Mouse (Mus musculus) embryonic facial prominence, embryonic 15.5 days (tissue): ENCODE data around the gene Arhgap45. TPM values are rescaled to one million over a fixed set of nuclear protein-coding genes. Genes with fewer than 3 reads are reported as not detected.

Source experiments
- ATAC-seq: fragments of 200-750 bp; cut with Nextera tagmentation; 2 replicates; pipeline ENCODE4 v1.8.0; 2017; ENCODE audit warnings: low read depth, moderate TSS enrichment; ENCODE audit not compliant: insufficient number of reproducible peaks, low FRiP score, low TSS enrichment
- H3K27ac ChIP-seq: fragments of 300-500 bp; sonication (generic); replicated peaks from 2 replicates; pipeline ENCODE4 v1.5.1; 2015; ENCODE audit warnings: mild to moderate bottlenecking, inconsistent platforms
- H3K27me3 ChIP-seq: fragments of 300-500 bp; sonication (generic); 2 replicates; pipeline ENCODE4 v1.6.1; 2015; ENCODE audit warnings: inconsistent platforms
- H3K36me3 ChIP-seq: fragments of 300-500 bp; sonication (generic); 2 replicates; pipeline ENCODE4 v1.6.1; 2015; ENCODE audit warnings: mild to moderate bottlenecking, inconsistent platforms
- H3K4me1 ChIP-seq: fragments of 300-500 bp; sonication (generic); 2 replicates; pipeline ENCODE4 v1.6.1; 2015; ENCODE audit warnings: inconsistent platforms
- H3K4me2 ChIP-seq: fragments of 300-500 bp; sonication (generic); replicated peaks from 2 replicates; pipeline ENCODE4 v1.6.1; 2015; ENCODE audit warnings: mild to moderate bottlenecking, inconsistent platforms
- H3K4me3 ChIP-seq: fragments of 300-500 bp; sonication (generic); replicated peaks from 2 replicates; pipeline ENCODE4 v1.5.1; 2015; ENCODE audit warnings: mild to moderate bottlenecking, inconsistent platforms
- H3K9ac ChIP-seq: fragments of 300-500 bp; sonication (generic); 2 replicates; pipeline ENCODE4 v1.6.1; 2015; ENCODE audit warnings: inconsistent platforms
- H3K9me3 ChIP-seq: fragments of 300-500 bp; sonication (generic); replicated peaks from 2 replicates; pipeline ENCODE4 v1.6.1; 2016; ENCODE audit warnings: inconsistent platforms
- WGBS: fragments of 180-500 bp; shearing (Covaris S2); methylation state at CpG from one replicate; pipeline ENCODE4 v1.1.7; 2015; 5-methylcytosine and 5-hydroxymethylcytosine counted together
- polyA plus RNA-seq: library from polyadenylated mRNA; unstranded; fragments of >200 nt; fragmentation: Nextera tagmentation; extraction: Ambion mirVana; gene quantifications from 2 replicates; pipeline ENCODE4 v1.2.1, GENCODE M21; 2015

Gene Arhgap45
- polyA plus RNA-seq, 1 experiment from 2014 or later, result 6.2 TPM

DNA sequence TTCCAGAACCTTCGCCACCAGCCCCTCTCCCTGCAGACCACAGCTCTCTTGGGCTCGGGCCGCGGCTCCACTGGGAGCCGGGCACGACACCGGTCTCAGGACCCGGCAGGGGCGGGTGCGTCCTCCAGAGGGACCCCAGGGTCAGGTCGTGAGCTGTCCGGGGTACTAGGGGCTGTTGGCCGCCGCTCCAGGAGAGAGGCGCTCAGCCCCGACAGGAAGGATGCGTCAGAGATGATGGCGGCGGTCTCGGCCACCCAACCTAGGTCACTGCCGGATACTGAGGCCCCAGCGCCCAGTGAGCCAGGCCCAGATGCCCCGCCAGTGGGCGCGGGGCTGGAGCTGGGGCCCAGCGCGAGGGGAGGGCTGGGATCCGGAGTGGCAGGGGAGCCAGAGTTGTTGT lies 39.1 kb upstream of the Arhgap45 start:
- Histone ChIP-seq H3K4me2 (no peak overlapping the region), H3K9ac (no peak overlapping the region), H3K4me3 (no peak overlapping the region), H3K36me3 (peaks cover 56% of the 10 kb centered on the region), H3K27ac (no peak overlapping the region), H3K4me1 (peaks cover 18% of the 10 kb centered on the region), H3K9me3 (0 out of 2 replicates have a peak, but pooled peaks cover 5% of the 10 kb centered on the region), H3K27me3 (no peaks in the 10 kb centered on the region)
- ATAC-seq, result no peak
- WGBS, result 87% methylated on average over 28 of the region's 28 CpGs

DNA sequence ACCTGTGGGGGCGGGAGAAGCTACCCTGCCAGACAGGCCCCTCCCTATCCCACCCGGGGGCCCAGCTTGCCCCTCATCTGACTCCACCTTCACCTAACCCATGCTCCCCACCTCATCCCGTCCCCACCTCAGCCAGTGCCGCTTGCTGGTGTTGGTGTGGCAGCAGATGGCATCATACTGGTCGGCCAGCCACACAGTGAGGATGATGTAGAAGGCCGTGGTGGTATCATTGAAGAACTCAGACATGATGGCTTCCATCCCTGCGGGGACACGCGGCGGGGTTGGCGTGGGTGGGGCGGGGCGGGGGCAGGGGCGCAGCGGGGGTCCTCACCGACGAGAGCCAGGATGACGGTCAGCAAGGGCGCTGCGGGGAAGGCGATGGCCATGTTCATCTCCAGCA lies 38.4 kb upstream of the Arhgap45 start:
- 97% methylated on average over 21 of the region's 21 CpGs for whole genome bisulfite sequencing

DNA sequence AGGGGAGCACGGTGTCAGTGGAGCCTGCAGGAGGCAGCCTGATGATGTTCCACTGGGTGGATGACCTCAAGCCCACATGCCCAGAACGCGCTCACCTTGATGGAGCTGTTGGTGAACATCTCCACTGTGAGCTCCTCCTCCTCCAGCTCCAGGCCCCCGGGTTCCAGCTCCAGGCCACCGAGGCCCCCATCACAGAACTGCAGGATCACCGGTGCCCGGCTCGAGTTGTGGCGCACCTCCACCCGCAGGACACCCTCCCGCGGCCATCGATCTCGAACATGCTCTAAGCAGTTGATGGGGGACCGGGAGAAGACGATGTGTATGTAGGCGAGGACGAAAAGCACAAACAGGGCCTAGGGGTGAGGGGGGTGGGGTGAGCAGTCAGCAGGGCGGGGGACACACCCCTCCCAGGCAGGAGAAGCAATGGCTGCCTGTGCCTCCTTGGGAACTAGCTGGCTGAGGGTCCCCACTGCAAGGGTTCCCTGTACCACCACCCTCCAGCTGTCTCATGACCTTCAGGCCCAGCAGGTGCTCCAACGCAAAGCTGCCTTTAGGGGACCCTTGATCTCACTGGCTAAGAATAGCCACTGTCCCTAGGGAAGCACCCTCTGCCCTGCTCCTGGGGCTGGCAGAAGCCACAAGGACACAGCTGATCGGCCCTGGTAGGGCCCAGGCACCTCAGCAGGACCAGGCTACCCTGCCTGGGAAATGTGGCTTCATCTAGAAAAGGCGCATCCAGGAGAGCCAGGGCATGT lies 36.9 kb upstream of the Arhgap45 start:
- H3K36me3 ChIP-seq, result peaks cover 49% of the 10 kb centered on the region
- no peak for ATAC-seq
- H3K9ac ChIP-seq, result no peak overlapping the region
- H3K4me1 ChIP-seq, result peaks cover 32% of the 10 kb centered on the region
- no peak overlapping the region for H3K27ac ChIP-seq
- 0 out of 2 replicates have a peak, but pooled peaks cover 5% of the 10 kb centered on the region for H3K9me3 ChIP-seq
- WGBS, result 91% methylated on average over 22 of the region's 22 CpGs
- H3K4me3 ChIP-seq, result no peak overlapping the region
- H3K27me3 ChIP-seq, result no peaks in the 10 kb centered on the region
- H3K4me2 ChIP-seq, result no peak overlapping the region

More for the DNA sequence above, 38.4 kb upstream of the Arhgap45 start:
- no peak overlapping the region for H3K4me2 ChIP-seq
- no peak for ATAC-seq
- no peak overlapping the region for H3K9ac ChIP-seq
- peaks cover 56% of the 10 kb centered on the region for H3K36me3 ChIP-seq
- no peaks in the 10 kb centered on the region for H3K27me3 ChIP-seq
- no peak overlapping the region for H3K4me3 ChIP-seq
- 0 out of 2 replicates have a peak, but pooled peaks cover 5% of the 10 kb centered on the region for H3K9me3 ChIP-seq
- peaks cover 25% of the 10 kb centered on the region for H3K4me1 ChIP-seq
- no peak overlapping the region for H3K27ac ChIP-seq

DNA sequence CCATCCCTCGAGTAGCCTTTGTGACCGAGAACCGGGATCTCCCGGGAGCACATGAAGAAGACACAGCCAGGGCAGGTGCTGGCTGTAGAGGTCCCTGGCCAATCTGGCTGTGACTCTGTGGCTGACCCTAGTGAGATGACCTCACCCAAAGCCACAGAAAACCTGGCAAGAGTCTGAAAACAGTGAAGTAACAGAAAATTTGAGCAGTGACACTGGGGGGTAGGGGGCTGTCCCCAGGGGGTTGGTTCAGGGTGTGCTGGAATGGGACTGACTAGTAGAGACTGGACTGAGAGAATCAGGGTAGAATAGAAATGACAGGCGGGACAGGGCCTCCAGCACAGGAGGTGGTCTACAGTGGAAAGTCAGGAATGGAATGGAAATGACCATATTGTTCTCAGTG lies 33.2 kb upstream of the Arhgap45 start:
- Histone ChIP-seq H3K4me3 (peak overlapping the region; percentile 78), H3K27me3 (no peaks in the 10 kb centered on the region), H3K9me3 (no peaks in the 10 kb centered on the region), H3K27ac (peak overlapping the region; percentile 99), H3K9ac (peak overlapping the region; percentile 85), H3K4me1 (peaks cover 58% of the 10 kb centered on the region), H3K36me3 (peaks cover 15% of the 10 kb centered on the region), H3K4me2 (peak overlapping the region; percentile 93)
- 71% methylated on average over 5 of the region's 5 CpGs for WGBS
- ATAC-seq, result no peak

DNA sequence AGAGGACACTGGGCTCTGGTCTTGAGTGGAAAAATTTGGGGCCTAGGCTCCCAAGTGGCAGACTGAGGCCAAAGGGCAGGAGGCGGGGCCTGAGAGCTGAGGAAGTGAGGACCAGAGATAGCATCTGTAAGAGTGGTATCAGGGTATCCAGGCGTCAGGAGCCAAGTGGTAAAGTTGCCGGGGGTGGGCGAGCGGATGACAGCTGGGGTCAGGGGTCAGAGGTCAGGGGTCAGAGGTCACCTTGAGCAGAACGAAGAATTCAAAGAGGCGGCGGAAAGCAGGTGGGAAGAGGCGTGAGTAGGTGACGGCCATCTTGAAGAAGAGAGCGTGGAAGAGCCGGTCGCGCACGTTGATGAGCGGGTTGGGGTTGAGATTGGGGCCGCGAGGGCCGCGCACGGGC lies 32.8 kb upstream of the Arhgap45 start:
- peaks cover 10% of the 10 kb centered on the region for H3K36me3 ChIP-seq
- H3K4me3 ChIP-seq, result peak overlapping the region; percentile 78
- ATAC-seq, result no peak
- no peaks in the 10 kb centered on the region for H3K27me3 ChIP-seq
- H3K9me3 ChIP-seq, result no peaks in the 10 kb centered on the region
- H3K27ac ChIP-seq, result peak overlapping the region; percentile 99
- WGBS, result 2% methylated on average over 21 of the region's 21 CpGs
- H3K4me2 ChIP-seq, result peak overlapping the region; percentile 93
- peaks cover 58% of the 10 kb centered on the region for H3K4me1 ChIP-seq
- H3K9ac ChIP-seq, result peak overlapping the region; percentile 85

DNA sequence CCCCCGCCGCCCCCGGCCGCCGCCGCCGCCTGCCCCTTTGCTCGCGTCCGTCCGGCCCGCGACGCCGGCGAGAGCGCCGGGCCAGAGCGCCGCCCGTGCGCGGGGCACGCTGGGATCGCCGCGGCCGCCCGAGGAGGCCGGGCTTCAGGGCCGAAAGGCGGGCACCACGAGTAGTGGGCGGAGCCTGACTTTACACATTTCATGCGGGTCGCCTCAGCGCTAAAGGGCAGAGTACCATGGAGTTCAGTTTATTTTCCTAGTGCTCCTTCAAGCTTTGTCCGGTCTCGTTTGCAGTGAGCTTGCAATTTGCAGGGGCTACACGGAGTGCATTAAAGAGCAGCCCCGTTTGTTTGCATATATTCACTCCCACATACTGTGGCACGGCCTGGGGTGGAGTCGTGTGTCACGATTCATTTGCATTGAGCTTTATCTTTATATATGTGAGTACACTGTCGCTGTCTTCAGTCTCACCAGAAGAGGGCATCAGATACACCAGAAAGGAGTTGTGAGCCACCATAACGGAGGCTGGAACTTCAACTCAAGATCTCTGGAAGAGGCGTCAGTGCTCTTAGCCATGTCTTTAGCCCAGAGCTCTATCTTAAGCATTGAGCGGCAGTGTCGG lies 32.1 kb upstream of the Arhgap45 start, which contains the start of gene Tmem259:
Tmem259 (minus strand) TSS at position 136 of the 622 bp plus-strand sequence.
- WGBS, result under 1% methylated on average over 48 of the region's 49 CpGs
- H3K9me3 ChIP-seq, result no peaks in the 10 kb centered on the region
- peak within 1 kb of the TSS; percentile 93 for H3K4me2 ChIP-seq
- peak within 1 kb of the TSS; percentile 85 for H3K9ac ChIP-seq
- H3K4me3 ChIP-seq, result peak within 1 kb of the TSS; percentile 78
- H3K27me3 ChIP-seq, result no peaks in the 10 kb centered on the region
- H3K36me3 ChIP-seq, result peaks cover 5% of the 10 kb centered on the region; the same call in 1 of the 2 replicates
- H3K27ac ChIP-seq, result peak within 1 kb of the TSS; percentile 99
- ATAC-seq, result peak; percentile 75
- peaks cover 65% of the 10 kb centered on the region for H3K4me1 ChIP-seq

DNA sequence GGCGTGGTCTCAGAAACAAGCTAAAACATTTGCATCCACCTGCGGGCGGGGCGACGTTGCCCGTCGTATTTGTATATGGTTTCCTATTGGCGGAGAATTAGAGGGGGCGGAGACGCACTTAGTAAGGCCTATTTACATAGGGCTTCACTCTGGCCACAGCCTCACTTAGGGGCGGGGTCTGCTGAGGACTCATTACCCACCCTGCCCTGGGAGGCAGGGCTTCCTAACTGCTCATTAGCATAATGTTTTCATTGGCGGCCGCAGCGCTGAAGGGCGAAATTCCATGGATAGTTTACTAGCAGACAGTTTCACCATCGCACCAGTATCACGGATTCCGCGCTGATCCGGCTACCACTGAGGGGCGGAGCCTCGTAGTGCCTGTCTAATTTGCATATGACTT lies 31.6 kb upstream of the Arhgap45 start:
- Histone ChIP-seq H3K36me3 (peaks cover 5% of the 10 kb centered on the region; the same call in 1 of the 2 replicates), H3K27ac (peak overlapping the region; percentile 99), H3K9ac (peak overlapping the region; percentile 45), H3K4me2 (peak overlapping the region; percentile 93), H3K4me3 (peak overlapping the region; percentile 78), H3K27me3 (no peaks in the 10 kb centered on the region), H3K9me3 (no peaks in the 10 kb centered on the region), H3K4me1 (peaks cover 68% of the 10 kb centered on the region)
- peak; percentile 94 for ATAC-seq
- under 1% methylated on average over 22 of the region's 22 CpGs for WGBS

DNA sequence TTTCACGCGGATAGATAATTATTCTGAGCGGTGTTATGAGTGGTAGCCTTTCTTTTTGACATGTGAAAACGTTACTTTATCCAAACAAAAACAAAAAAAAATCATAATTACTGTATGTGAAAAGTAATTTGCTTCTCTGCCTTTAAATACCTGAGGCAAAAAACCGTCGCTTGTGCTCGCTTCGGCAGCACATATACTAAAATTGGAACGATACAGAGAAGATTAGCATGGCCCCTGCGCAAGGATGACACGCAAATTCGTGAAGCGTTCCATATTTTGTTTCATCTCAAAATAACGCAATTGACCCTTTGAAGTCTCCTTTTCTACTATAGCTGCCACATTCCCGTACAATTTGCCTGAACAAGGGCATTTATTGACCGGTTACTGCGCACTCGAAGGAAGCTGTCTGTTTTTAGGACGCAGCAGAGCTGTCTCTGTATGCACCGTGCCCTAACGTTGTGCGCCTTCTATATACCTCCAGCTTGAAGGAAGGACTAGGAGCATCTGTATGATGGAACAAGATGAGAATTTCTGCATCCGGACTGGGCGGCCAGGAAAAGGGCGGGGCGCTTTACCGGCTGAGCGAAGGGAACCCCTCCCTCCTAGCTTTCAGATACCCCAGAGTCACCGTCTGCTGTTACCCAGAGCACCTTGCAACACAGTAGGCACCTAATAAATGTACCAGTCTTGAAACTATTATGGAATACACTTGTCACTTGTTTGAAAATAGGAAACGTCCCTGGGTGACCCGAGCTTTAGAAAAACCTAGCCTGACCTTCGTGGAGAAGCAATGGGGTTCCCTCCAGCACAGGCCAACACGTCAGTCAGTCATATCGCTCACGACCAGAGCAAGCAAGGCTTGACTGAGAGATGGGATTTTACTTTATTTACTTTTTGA lies 30.9 kb upstream of the Arhgap45 start:
- H3K4me1 ChIP-seq, result peaks cover 69% of the 10 kb centered on the region
- WGBS, result 3% methylated on average over 35 of the region's 35 CpGs
- ATAC-seq, result no peak

DNA sequence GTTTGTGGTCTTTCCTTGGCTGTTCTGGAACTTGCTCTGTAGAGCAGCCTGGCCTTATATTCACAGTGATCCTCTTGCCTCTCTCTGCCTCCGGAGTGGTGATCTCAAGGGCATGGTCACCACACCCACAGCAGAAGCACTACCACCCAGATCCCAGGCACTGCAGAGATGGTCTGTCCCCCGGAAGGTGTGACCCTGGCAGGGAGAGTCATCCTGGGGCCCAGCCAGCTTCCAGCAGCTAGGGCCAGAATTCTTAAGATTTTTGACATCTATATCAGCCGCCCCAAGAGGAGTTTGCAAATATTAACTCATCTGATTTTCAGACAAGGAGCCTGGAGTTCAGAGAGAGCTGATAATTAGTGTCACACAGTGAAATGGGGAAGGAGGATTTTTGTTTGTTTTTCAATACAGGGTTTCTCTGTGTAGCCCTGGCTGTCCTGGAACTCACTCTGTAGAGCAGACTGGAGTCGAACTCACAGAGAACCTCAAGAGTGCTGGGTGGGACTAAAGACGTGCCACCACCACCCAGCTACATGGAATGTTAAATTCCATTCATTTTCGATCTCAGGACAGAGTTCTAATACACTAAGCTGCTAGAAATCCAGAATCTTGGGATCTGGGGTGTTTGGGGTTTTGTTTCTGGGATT lies 30.1 kb upstream of the Arhgap45 start:
- Histone ChIP-seq H3K4me2 (peak overlapping the region; percentile 93), H3K4me1 (peaks cover 69% of the 10 kb centered on the region), H3K36me3 (peaks cover 7% of the 10 kb centered on the region), H3K9ac (no peak overlapping the region; the same call in 1 of the 2 replicates), H3K27me3 (no peaks in the 10 kb centered on the region), H3K9me3 (no peaks in the 10 kb centered on the region), H3K27ac (peak overlapping the region; percentile 99), H3K4me3 (peak overlapping the region; percentile 90)
- no peak for ATAC-seq
- WGBS, result 22% methylated on average over 6 of the region's 6 CpGs

More for the DNA sequence above, 30.9 kb upstream of the Arhgap45 start:
- H3K9ac ChIP-seq, result peak overlapping the region; percentile 45
- peak overlapping the region; percentile 78 for H3K4me3 ChIP-seq
- peak overlapping the region; percentile 99 for H3K27ac ChIP-seq
- H3K9me3 ChIP-seq, result no peaks in the 10 kb centered on the region
- H3K36me3 ChIP-seq, result peaks cover 5% of the 10 kb centered on the region; the same call in 1 of the 2 replicates
- peak overlapping the region; percentile 93 for H3K4me2 ChIP-seq
- no peaks in the 10 kb centered on the region for H3K27me3 ChIP-seq

DNA sequence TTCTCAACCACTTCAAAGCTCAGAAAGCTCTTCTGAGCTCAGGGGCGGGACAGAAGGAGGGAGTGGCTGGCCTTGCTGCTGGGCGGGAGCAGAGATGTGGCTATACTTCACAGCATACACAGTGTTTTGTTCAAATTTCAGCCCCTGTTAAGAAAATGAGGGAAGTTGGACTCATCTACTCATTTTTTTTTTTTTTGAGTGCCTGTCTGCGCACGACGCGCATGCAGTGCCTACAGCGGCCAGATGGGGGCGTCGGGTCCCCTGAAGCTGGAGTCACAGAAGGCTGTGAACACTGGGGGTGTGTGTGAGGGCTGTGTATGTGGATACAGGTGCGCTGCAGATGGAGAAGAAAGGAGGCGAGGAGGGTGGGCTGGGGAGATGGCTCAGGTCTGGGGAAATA lies 29.5 kb upstream of the Arhgap45 start:
- no peaks in the 10 kb centered on the region for H3K9me3 ChIP-seq
- H3K36me3 ChIP-seq, result peaks cover 14% of the 10 kb centered on the region
- H3K4me1 ChIP-seq, result peaks cover 64% of the 10 kb centered on the region
- no peak overlapping the region for H3K9ac ChIP-seq
- H3K4me3 ChIP-seq, result peak overlapping the region; percentile 90
- no peaks in the 10 kb centered on the region for H3K27me3 ChIP-seq
- ATAC-seq, result no peak
- peak overlapping the region; percentile 93 for H3K4me2 ChIP-seq
- H3K27ac ChIP-seq, result peak overlapping the region; percentile 99
- 2% methylated on average over 11 of the region's 11 CpGs for WGBS
